Mouse (Mus musculus): Measurements from ENCODE around the gene Mup21. TPM values are rescaled to one million over a fixed set of nuclear protein-coding genes. Genes with fewer than 3 reads are reported as not detected.
A peak's percentile ranks its signal among the peaks of the same experiment; 100 is the strongest.
"Not testable (repeated sequence)": the region's sequence is repeated elsewhere in the genome, so short reads cannot be mapped to it uniquely, and the experiment has no call there.

Mup21 gene
- not detected in 2 replicates for polyA plus RNA-seq (2014; fragmentation: Nextera tagmentation; extraction: Ambion mirVana)

DNA sequence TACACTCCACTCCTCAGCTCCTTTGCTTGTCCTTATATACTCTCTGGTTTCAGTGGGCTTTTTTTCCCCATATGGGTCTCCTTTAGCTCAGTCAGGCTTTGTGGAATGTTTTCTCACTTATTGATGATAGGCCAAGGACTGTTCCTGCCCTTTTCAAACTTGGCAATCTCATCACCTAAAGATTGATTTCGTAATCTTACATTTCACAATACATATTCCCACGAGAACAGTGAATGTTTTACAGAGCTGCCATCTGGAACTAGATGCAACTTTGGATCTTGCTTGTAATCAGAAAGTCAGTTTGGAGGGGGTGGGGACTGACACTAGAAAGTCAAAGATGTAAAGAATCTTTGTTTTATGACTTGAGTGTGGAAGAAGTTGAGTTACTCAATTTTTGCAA lies at the start of gene Mup21:
Gene Mup21, minus strand, starts transcription at position 53 of the 400 bp plus-strand sequence.
- DNase-seq (ENCODE audit: low spot score) (no peak), ATAC-seq (ENCODE audit: low FRiP score) (no peak)
- Histone ChIP-seq H3K4me3 (ENCODE audit: low read depth, low read length) (no peak within 1 kb of the TSS), H3K27ac (ENCODE audit: low read depth, low read length) (no peak within 1 kb of the TSS), H3K4me1 (replicated peaks; ENCODE audit: control insufficient read depth, insufficient read depth, low read length) (no peaks in the 10 kb centered on the region), H3K9me3 (ENCODE audit: control insufficient read depth, low read length) (no peaks in the 10 kb centered on the region), H3K9ac (ENCODE audit: low read depth, low read length) (no peak within 1 kb of the TSS), H3K36me3 (ENCODE audit: control insufficient read depth, insufficient read depth, low read length) (no peaks in the 10 kb centered on the region), H3K4me2 (replicated peaks; ENCODE audit: low read depth, low read length) (no peak within 1 kb of the TSS), H3K27me3 (ENCODE audit: control insufficient read depth, insufficient read depth, low read length) (no peaks in the 10 kb centered on the region)
- 81% methylated on average over 2 of the region's 2 CpGs for WGBS

GRCm38 (mm10) chr4:62199923-62200529 lies 49.4 kb upstream of the Mup21 start:
- H3K9ac ChIP-seq (ENCODE audit: low read depth, low read length): no peak overlapping the region
- no peak overlapping the region for H3K4me3 ChIP-seq (ENCODE audit: low read depth, low read length)
- H3K27me3 ChIP-seq (ENCODE audit: control insufficient read depth, insufficient read depth, low read length): no peaks in the 10 kb centered on the region
- DNase-seq (ENCODE audit: low spot score): no peak
- peaks cover 38% of the 10 kb centered on the region for H3K36me3 ChIP-seq (ENCODE audit: control insufficient read depth, insufficient read depth, low read length)
- 94% methylated on average over 7 of the region's 7 CpGs for WGBS
- no peak for ATAC-seq (ENCODE audit: low FRiP score)
- H3K27ac ChIP-seq (ENCODE audit: low read depth, low read length): no peak overlapping the region
- no peaks in the 10 kb centered on the region; the same call in 1 of the 2 replicates for H3K9me3 ChIP-seq (ENCODE audit: control insufficient read depth, low read length)
- no peaks in the 10 kb centered on the region for H3K4me1 ChIP-seq (replicated peaks; ENCODE audit: control insufficient read depth, insufficient read depth, low read length)
- H3K4me2 ChIP-seq (replicated peaks; ENCODE audit: low read depth, low read length): no peak overlapping the region

DNA sequence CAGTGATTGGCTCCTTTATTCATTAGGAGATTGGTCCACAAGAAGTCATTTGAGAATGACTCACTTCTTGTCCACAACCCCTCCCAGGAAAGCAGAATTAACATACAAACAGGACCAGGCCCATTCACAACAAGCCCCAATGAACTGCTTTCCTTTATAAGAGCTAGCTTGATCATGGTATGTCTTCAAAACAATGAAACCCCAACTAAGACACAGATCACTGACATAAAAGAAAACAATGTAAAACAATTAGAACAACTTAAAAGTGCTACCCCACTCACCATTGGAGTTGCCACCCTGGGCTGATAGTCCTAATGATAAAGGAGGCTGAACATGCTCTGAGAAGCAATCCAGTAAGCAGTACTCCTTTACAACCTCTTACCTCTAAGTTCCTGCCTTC lies 38.1 kb upstream of the Mup21 start:
- no peak overlapping the region for H3K4me2 ChIP-seq (replicated peaks; ENCODE audit: low read depth, low read length)
- H3K27ac ChIP-seq (ENCODE audit: low read depth, low read length): no peak overlapping the region
- DNase-seq (ENCODE audit: low spot score): no peak
- no peak overlapping the region for H3K4me3 ChIP-seq (ENCODE audit: low read depth, low read length)
- H3K27me3 ChIP-seq (ENCODE audit: control insufficient read depth, insufficient read depth, low read length): no peaks in the 10 kb centered on the region
- H3K9me3 ChIP-seq (ENCODE audit: control insufficient read depth, low read length): peaks cover 25% of the 10 kb centered on the region
- ATAC-seq (ENCODE audit: low FRiP score): no peak
- H3K36me3 ChIP-seq (ENCODE audit: control insufficient read depth, insufficient read depth, low read length): peaks cover 40% of the 10 kb centered on the region
- H3K4me1 ChIP-seq (replicated peaks; ENCODE audit: control insufficient read depth, insufficient read depth, low read length): no peaks in the 10 kb centered on the region
- H3K9ac ChIP-seq (ENCODE audit: low read depth, low read length): no peak overlapping the region

DNA sequence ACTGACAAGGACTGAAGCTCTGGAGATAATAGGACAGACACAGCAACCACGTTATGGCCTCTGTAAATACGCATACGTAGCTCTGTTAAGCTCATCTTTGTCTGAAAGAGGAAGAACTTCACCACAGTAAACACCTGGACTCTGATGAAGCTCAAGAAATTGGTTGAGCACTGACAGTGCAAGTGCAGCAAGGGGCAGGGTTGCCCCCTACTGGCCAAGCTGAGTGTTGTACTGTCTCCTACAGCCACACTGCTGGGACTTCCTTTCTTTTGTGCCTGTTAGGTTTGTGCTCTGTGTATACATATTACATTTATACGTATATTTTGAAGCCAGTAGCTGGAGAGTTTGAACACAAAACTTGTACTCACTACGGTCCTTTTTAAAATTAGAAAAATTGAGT lies 26.6 kb upstream of the Mup21 start:
- no peak overlapping the region for H3K9ac ChIP-seq (ENCODE audit: low read depth, low read length)
- H3K27ac ChIP-seq (ENCODE audit: low read depth, low read length): no peak overlapping the region
- H3K9me3 ChIP-seq (ENCODE audit: control insufficient read depth, low read length): no peaks in the 10 kb centered on the region
- H3K4me3 ChIP-seq (ENCODE audit: low read depth, low read length): no peak overlapping the region
- H3K4me1 ChIP-seq (replicated peaks; ENCODE audit: control insufficient read depth, insufficient read depth, low read length): no peaks in the 10 kb centered on the region
- no peak overlapping the region for H3K4me2 ChIP-seq (replicated peaks; ENCODE audit: low read depth, low read length)
- peak; percentile 47 for DNase-seq (ENCODE audit: low spot score)
- H3K27me3 ChIP-seq (ENCODE audit: control insufficient read depth, insufficient read depth, low read length): no peaks in the 10 kb centered on the region
- 41% methylated on average over 5 of the region's 5 CpGs for WGBS
- H3K36me3 ChIP-seq (ENCODE audit: control insufficient read depth, insufficient read depth, low read length): no peaks in the 10 kb centered on the region
- ATAC-seq (ENCODE audit: low FRiP score): no peak; the same call in 1 of the 2 replicates

DNA sequence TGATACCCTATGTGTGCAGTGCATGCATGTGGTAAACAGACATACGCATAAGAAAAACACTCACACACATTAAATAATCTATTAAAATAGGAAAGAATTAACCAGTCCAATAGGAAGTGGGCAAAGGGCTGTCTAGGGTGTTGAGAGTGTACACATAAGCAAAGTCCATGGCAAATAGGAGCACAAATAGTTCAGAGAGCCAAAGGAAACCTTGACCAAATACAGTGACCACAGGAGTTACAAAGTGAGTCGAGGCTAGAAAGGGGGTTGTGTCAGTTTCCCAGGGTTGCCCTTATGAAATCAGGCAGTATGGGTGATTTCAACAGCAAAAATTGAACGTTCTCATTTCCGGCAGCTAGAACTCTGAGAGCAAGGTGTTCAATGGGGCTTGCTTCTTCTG lies 23.8 kb upstream of the Mup21 start:
- H3K4me3 ChIP-seq (ENCODE audit: low read depth, low read length): no peak overlapping the region
- no peaks in the 10 kb centered on the region for H3K36me3 ChIP-seq (ENCODE audit: control insufficient read depth, insufficient read depth, low read length)
- no peak overlapping the region for H3K27ac ChIP-seq (ENCODE audit: low read depth, low read length)
- H3K27me3 ChIP-seq (ENCODE audit: control insufficient read depth, insufficient read depth, low read length): no peaks in the 10 kb centered on the region
- DNase-seq (ENCODE audit: low spot score) (no peak), ATAC-seq (ENCODE audit: low FRiP score) (no peak)
- H3K9ac ChIP-seq (ENCODE audit: low read depth, low read length): no peak overlapping the region
- no peak overlapping the region for H3K4me2 ChIP-seq (replicated peaks; ENCODE audit: low read depth, low read length)
- 82% methylated on average over 4 of the region's 4 CpGs for WGBS
- no peaks in the 10 kb centered on the region for H3K4me1 ChIP-seq (replicated peaks; ENCODE audit: control insufficient read depth, insufficient read depth, low read length)
- H3K9me3 ChIP-seq (ENCODE audit: control insufficient read depth, low read length): no peaks in the 10 kb centered on the region

GRCm38 (mm10) chr4:62167636-62168035 lies 17.0 kb upstream of the Mup21 start:
- not testable (repeated sequence) for H3K36me3 ChIP-seq (ENCODE audit: control insufficient read depth, insufficient read depth, low read length); H3K4me2 ChIP-seq (replicated peaks; ENCODE audit: low read depth, low read length); H3K9me3 ChIP-seq (ENCODE audit: control insufficient read depth, low read length); ATAC-seq (ENCODE audit: low FRiP score); H3K4me1 ChIP-seq (replicated peaks; ENCODE audit: control insufficient read depth, insufficient read depth, low read length); H3K9ac ChIP-seq (ENCODE audit: low read depth, low read length); DNase-seq (ENCODE audit: low spot score); H3K27ac ChIP-seq (ENCODE audit: low read depth, low read length); H3K27me3 ChIP-seq (ENCODE audit: control insufficient read depth, insufficient read depth, low read length); H3K4me3 ChIP-seq (ENCODE audit: low read depth, low read length)
- WGBS: 94% methylated on average over 13 of the region's 13 CpGs

GRCm38 (mm10) chr4:62158401-62158800 lies 7.7 kb upstream of the Mup21 start:
- no peak overlapping the region for H3K9ac ChIP-seq (ENCODE audit: low read depth, low read length)
- no peak for ATAC-seq (ENCODE audit: low FRiP score)
- 67% methylated on average over 1 of the region's 1 CpGs for WGBS

DNA sequence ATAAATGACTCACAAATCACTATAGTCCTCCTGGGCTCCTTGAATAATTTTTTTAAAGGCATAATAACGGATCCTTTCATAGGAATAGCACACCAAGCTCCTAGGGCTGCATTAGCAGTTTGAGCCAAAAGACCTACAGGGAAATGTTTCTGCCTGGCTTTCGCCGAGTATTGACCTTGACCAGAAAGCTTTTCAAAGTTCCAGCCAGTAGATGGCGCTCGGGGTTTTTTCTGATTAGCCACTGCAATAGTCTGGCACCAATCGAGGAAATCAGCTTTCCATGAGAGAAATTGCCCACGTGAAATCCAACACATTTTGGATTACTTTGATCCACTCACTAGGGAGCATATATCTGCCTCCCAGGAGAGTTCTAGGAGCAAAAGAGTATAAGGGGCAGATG lies 17.0 kb downstream of the Mup21 start:
- DNase-seq (ENCODE audit: low spot score): peak; percentile 30
- WGBS: 73% methylated on average over 7 of the region's 7 CpGs
- no peaks in the 10 kb centered on the region for H3K27me3 ChIP-seq (ENCODE audit: control insufficient read depth, insufficient read depth, low read length)
- no peak overlapping the region for H3K9ac ChIP-seq (ENCODE audit: low read depth, low read length)
- no peak overlapping the region for H3K4me2 ChIP-seq (replicated peaks; ENCODE audit: low read depth, low read length)
- H3K4me1 ChIP-seq (replicated peaks; ENCODE audit: control insufficient read depth, insufficient read depth, low read length): no peaks in the 10 kb centered on the region
- no peak overlapping the region for H3K4me3 ChIP-seq (ENCODE audit: low read depth, low read length)
- no peak overlapping the region for H3K27ac ChIP-seq (ENCODE audit: low read depth, low read length)
- no peaks in the 10 kb centered on the region for H3K9me3 ChIP-seq (ENCODE audit: control insufficient read depth, low read length)
- ATAC-seq (ENCODE audit: low FRiP score): no peak
- no peaks in the 10 kb centered on the region for H3K36me3 ChIP-seq (ENCODE audit: control insufficient read depth, insufficient read depth, low read length)

More at GRCm38 (mm10) chr4:62158401-62158800, 7.7 kb upstream of the Mup21 start:
- Histone ChIP-seq H3K4me2 (replicated peaks; ENCODE audit: low read depth, low read length) (no peak overlapping the region), H3K36me3 (ENCODE audit: control insufficient read depth, insufficient read depth, low read length) (no peaks in the 10 kb centered on the region), H3K27me3 (ENCODE audit: control insufficient read depth, insufficient read depth, low read length) (no peaks in the 10 kb centered on the region), H3K4me1 (replicated peaks; ENCODE audit: control insufficient read depth, insufficient read depth, low read length) (no peaks in the 10 kb centered on the region), H3K4me3 (ENCODE audit: low read depth, low read length) (no peak overlapping the region), H3K9me3 (ENCODE audit: control insufficient read depth, low read length) (no peaks in the 10 kb centered on the region), H3K27ac (ENCODE audit: low read depth, low read length) (no peak overlapping the region)
- DNase-seq (ENCODE audit: low spot score): no peak

GRCm38 (mm10) chr4:62103366-62103765 lies 47.3 kb downstream of the Mup21 start:
- H3K4me1 ChIP-seq (replicated peaks; ENCODE audit: control insufficient read depth, insufficient read depth, low read length); H3K4me2 ChIP-seq (replicated peaks; ENCODE audit: low read depth, low read length); H3K9ac ChIP-seq (ENCODE audit: low read depth, low read length); H3K9me3 ChIP-seq (ENCODE audit: control insufficient read depth, low read length); ATAC-seq (ENCODE audit: low FRiP score); H3K27ac ChIP-seq (ENCODE audit: low read depth, low read length); H3K4me3 ChIP-seq (ENCODE audit: low read depth, low read length); H3K27me3 ChIP-seq (ENCODE audit: control insufficient read depth, insufficient read depth, low read length); H3K36me3 ChIP-seq (ENCODE audit: control insufficient read depth, insufficient read depth, low read length): not testable (repeated sequence)
- no CpG with 5 or more reads among the region's 2 CpGs for WGBS
- peak; percentile 41 for DNase-seq (ENCODE audit: low spot score)

All from hindbrain, embryonic 11.5 days (tissue).